Mouse (Mus musculus): ENCODE data around the gene Gm21915.

Gene Gm21915

DNA sequence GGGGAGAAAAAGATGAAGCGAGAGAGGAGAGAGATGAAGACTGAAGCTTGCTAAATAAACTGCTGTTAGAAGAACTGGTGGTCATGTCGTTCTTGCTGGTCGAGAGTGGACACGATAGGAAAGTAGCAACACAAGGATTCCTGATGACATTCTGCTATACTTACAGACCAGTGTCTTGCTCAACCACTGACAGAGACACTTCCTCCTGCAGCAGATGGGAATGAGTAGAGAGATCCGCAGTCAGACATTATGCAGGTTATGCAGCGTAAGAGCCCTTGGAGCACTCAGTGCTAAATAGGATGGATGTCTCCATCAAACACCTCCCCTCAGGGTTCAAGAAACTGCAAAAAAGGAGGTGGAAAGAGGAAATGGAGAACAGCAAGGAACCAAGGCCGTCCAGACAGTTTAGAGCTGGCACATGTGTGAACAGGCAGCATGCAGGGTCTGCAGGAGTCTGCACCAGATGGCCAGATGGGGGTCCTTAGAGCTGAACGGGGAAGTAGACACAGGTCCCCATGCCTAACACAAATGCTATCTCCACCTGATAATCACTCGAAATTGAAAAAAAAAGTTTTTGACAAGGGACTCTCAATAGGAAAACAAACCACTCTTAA, 4.1 kb upstream of the Gm21915 start:
- DNase-seq (ENCODE audit: low spot score) = no peak

DNA sequence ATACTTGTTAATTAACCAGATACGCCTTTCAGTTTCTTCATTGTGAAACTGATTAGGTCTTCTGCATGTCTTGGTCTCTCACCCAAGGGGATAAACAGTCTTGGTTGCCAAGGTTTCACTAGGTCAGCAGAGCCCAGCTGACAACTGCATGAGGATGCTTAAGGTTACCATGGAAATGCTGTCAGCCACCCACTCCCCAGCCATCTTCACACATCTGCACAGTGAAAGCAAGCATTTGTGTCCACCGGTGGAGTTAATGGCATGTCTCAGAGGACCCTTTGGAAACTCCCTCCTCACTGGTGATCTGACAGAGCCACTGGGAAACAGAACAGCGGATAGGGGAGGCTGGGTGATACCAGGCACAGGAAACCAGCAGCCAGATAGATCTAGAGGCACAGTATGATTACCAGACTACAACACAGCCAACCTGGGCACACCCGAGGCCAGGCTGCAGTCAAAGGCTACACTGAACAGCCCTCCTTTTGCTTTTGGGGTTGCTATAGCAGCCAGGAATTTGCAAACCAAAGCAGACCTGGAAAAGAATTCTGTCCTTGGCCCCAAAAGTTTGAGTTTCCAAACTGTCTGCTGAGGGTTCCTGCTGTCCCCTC, 1.0 kb downstream of the Gm21915 start:
- no peak for DNase-seq (ENCODE audit: low spot score)

DNA sequence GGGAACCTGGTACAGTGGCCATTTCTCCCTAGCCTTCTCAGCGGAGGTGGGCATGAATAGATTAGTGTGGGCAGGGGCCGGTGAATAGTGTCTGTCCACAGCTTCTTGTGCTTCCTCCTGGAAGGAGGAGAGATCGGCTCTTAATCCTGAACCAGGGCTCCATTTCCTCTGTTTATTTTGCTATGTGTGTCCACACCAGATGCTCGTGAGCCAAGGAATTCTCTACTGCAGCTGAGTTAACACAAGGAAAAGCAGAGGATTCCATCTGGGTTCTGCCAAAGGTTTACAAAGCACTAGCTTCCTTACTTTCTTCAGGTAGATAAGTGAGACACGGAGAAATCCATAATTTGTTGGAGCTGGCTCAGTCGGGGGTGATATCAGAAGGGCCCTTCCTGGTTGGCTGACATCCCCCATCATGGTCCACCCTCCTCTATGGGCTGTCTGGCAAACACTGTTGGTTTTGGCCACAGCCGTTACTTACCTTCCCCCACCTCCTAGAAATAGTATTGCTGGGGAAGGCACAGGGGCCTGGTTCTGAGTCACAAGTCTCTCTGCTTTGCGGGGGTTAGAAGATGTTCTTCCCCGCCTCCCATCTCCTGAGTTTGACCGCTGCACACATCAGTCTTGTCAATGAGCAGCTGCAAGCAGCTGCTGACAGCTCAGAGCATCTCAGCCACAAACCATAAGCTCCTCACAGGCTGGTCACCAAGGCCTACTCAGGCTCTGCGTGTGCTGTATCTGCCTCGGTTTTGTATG, 5.0 kb downstream of the Gm21915 start:
- DNase-seq (ENCODE audit: low spot score) = no peak

GRCm38 (mm10) chr9:40678653-40679052, 8.2 kb downstream of the Gm21915 start:
- DNase-seq (ENCODE audit: low spot score) = no peak

DNA sequence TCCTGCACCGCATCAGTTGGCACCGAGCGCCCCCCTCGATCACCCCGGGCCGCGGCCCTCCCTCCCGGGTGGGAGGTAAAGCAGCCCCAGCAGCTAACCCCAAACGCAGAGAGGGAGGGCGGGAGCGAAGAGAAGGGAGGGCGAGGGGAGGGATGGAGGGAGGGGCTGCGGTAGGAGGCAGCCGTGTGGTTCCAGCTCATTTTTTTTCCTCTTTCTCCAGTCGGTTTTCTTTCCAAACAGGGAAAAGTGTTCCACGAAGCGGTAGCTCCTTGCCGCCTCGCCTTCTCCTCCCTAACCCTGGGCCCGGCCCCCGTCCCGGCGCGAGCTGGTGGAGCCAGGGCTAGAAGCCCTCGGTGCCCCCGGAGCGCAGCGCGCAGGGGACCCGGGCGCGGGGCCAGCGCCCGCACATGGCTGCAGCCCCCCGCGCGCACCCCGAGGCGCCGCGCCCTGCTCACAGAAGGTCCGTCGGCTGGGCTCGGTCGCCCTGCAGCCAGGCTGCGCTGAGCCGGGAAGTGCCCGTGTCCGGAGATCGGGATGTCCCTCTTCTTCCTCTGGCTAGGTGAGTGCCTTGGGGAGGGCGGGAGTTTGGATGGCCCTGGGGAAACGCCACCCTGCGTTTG, 15.5 kb downstream of the Gm21915 start, which contains the start of gene Clmp:
Clmp (plus strand) TSS at position 162 of the 620 bp plus-strand sequence.
- no peak for DNase-seq (ENCODE audit: low spot score)

DNA sequence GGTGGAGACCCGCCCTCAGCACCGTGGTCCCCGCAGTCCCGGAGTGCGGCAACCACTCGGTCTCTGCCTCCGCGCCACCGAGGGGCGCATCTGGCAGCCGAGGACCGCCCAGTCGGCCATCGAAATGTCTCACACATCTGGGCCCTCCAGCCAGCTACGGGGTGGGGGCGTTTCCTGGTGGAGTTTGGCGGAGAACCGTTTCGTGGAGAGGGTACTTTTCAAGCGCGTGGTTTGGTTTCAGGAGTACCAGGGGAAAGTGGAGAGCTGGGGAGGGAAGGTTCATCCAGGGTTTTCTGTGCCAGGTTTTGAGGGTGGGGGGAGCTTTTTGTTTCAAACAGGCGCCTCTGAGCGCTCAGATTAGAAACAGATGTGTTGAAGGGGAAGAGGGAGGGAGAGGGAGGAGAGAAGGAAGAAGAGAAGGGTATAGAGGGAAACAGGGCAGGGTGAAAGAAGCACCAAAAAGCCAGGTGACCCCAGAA, 16.0 kb downstream of the Gm21915 start:
- no peak for DNase-seq (ENCODE audit: low spot score)

- DNase-seq (ENCODE audit: low spot score) = no peak
Measured at GRCm38 (mm10) chr9:40687053-40687452, 16.6 kb downstream of the Gm21915 start.

DNA sequence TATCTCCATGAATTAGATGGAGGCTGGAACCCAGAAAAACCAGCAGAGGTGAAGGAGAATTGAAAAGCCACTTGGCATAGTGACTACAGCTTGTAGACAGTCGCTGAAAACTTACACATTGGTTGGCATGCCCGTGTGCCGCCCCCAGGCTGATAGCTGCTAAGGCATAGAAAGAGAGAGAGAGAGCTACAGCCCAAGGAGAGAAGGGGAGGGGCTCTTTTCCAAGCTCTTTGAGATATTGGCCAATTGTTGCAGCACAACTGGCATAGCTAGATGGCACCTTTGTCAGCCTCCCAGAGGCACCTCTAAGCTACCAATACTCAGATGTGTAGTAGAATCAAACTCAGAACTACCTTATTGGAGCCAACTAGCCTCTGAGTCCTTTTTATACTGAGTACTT, 17.1 kb downstream of the Gm21915 start:
- no peak for DNase-seq (ENCODE audit: low spot score)

DNA sequence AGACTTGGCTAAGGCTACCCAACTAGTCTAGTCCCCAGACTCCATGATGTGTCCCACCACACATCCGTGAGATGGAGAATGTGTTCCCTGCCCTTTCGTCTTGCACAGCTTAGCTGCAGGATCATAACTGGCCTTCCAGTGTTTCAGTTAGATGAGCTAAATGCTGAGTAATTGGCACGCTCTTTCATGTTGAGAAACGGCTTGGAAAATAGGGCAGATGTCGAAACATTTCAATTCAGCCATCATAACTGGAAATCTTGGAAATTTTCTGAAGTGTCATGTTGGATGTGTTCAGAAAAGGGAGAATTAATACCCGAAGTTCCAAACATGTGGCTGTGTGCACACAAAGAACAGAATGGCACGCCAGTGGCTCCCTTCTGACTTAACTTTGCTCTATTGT, 20.1 kb downstream of the Gm21915 start:
- DNase-seq (ENCODE audit: low spot score) = no peak

DNA sequence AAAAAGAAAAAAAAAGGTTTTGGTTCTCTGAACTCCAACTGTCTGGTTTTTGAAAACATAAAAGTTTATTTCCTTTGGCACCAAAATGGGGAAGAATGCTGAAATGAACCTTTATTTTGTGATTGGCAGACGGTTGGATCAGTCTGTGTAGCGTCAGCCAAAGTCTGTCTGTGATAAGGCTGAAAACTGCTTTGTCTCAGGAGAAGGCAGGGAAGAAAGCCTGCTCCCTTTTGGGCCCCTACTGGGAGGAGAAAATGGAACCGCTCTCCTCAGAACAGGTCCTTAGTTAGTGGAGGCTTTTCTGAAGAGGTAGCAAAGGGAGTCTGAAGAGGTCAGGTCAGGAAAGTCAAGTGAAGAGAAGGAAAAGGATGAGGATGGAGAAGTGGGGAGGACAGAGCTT, 22.6 kb downstream of the Gm21915 start:
- no peak for DNase-seq (ENCODE audit: low spot score)

GRCm38 (mm10) chr9:40693768-40694167, 23.4 kb downstream of the Gm21915 start:
- DNase-seq (ENCODE audit: low spot score) = no peak

GRCm38 (mm10) chr9:40694284-40694683, 23.9 kb downstream of the Gm21915 start:
- no peak for DNase-seq (ENCODE audit: low spot score)

DNA sequence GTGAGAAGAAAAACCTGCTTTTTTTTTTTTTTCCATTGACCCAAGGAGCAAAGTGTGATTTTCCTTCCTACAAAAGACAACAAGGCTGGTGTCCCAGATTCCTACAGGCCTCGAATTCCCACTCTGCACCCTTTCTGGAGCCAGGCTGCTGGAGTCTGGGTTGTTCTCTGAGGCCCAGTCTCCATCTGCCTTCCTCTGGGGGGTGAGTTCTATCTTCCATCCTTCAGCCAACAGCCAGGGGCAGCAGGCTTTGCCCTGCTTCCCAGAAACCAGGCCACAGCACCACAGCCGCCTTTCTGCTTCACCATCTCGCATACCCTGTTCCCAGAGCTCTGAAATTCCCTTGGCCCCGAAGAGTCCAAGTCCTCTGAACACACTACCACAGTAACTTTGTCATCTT, 25.7 kb downstream of the Gm21915 start:
- no peak for DNase-seq (ENCODE audit: low spot score)

DNA sequence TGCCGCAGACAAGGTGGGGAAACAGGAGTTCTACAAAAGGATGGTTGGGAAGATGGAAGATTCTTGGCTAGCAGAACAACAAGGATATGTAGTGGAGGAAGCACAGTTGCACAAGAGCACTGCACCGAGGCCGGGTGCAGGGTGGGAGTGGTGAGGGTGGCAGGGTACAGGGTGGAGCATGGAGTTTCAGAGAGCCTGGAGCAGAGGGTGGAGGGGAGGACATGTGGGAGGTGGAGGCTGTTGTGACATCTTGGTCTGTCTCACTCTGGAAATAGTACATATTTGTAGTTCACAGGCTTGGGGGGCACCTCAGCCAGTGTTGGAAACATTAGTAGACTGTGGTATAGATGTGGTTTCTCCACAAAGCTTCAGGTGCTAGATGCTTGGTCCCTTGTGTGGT, 28.8 kb downstream of the Gm21915 start:
- no peak for DNase-seq (ENCODE audit: low spot score)

- no peak for DNase-seq (ENCODE audit: low spot score)
Measured at GRCm38 (mm10) chr9:40700253-40700652, 29.8 kb downstream of the Gm21915 start.

DNA sequence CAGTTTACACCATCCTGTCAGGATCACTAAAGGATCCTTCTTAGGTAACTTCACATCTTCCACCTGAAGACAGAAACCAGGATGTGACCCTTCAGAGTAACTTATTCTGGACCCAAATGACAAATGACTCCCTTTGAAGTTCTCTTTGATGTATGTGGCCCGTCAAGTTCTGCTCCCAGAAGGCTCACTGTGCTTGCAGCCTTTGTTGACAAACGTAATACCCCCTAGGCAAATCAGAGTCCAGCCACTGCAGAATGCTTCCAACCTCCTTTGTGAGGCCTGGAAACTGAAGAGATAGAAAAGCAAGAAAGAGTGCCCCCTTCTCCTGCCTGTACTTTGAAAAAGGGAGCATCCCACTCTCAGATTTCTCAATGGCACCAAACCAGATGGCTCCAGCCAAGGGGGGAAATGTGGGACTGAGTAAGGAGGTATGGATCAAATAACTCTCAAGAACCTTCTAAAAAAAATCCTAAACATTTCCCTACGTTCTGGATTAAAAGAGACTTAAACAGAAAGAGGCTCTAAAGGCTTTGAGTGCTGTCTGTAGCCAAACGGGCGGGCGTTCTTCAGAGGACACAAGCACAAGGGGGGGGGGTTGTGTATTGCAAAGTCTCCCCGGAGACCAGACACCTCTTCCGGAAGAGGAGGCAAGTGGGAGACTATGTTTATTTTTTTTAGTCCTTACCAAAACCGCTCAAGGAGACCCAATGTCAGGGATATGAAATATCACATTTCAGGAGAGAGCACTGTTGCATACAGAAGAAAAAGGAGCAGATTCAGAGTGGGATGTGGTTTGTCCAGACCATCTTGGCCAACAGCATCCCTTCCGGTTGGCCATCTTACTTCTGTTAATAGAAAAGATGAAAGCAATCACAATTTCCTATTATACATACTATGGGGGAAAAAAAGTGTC, 34.2 kb downstream of the Gm21915 start:
- no peak for DNase-seq (ENCODE audit: low spot score)

DNA sequence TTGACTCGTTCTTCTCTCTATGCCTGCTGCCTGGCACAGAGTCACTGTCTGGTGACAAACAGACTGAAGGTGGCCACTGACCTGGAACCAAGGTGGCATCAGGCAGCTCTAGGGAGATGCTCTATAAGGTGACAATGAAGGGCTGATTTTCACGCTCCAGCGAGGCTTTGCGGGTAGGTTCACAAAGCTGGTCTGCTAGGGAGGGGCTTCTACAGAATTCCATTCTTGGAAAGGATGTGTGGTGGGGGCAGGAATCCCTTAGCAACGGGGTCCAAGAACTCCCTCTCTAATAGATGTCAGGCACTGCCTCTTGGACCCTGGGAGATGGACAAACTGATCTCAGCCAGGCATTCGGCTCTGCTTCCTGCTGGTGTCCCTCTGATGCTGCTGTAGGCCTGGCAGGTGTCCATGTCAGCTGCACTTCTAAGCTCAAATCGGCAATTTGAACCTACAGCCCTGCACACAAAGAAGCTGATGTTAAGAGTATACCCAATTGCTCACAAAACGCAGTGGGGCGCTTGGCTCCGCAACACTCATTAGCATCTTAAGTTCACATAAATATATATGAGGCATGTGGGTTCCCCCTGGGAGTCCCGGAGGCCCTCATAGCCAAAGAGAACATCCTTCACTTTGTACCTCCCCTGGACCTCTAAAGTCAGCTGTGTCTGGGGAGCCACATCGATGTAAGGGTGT, 38.2 kb downstream of the Gm21915 start:
- DNase-seq (ENCODE audit: low spot score) = no peak

DNA sequence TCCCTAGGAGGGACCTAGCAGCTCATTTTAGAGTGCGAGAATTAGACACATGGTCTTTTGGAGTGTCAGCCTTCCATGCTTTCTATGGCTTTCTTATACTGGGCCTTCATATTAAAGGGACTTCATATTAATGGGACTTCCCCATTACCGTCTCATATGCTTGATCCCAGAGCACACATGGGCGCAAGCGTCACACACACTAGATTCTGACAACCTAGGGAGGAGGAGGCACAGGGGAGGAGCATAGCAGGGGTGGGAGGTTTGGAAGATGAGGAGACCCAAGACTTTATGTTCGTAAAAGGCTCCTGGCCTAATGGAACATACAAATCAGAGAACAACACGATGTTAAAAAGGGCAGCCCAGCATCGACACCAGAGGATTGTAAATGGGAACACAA, 38.7 kb downstream of the Gm21915 start:
- DNase-seq (ENCODE audit: low spot score) = no peak

DNA sequence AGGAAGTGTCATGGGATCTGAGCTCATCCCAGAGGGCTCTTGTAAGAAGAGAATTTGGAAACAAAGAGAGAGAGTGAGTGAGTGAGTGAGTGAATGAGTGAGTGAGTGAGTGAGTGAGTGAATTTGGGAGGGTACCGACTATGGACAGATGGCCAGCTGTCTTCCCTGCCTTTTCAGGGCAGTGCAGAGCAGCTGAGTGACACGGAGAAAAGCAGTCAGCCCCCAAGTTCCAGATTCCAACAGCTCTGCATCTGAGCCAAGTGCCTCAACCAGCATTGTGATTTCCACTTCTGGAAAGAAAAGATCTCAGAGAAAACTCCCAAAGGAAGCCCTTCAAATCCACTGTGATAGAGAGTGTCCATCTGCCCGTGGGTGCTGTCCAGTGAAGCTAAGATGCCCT, 39.2 kb downstream of the Gm21915 start:
- DNase-seq (ENCODE audit: low spot score) = no peak

- no peak for DNase-seq (ENCODE audit: low spot score)
Measured at GRCm38 (mm10) chr9:40709991-40710390, 39.6 kb downstream of the Gm21915 start.

DNA sequence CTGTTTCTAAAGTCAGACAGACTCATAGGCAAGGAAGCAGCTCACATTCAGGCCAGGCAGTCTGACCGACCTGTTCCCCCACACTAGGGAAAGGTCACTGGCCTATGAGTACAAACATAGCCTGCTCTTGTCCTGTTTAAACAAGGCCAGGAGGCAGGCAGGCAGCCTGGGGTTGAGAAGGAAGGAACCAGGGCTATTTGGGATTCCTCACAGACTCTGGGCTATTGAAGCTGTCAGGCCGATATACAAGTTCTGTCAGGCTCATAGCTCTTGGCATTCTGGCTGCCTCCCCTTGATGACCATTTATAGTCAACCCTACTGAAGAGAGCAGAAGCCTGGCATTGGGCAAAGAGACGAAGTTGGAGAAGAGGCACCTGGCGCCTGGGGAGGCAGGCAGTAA, 41.2 kb downstream of the Gm21915 start:
- no peak for DNase-seq (ENCODE audit: low spot score)
